Mouse (Mus musculus): ENCODE measurements around the gene Hyal3.

DNA sequence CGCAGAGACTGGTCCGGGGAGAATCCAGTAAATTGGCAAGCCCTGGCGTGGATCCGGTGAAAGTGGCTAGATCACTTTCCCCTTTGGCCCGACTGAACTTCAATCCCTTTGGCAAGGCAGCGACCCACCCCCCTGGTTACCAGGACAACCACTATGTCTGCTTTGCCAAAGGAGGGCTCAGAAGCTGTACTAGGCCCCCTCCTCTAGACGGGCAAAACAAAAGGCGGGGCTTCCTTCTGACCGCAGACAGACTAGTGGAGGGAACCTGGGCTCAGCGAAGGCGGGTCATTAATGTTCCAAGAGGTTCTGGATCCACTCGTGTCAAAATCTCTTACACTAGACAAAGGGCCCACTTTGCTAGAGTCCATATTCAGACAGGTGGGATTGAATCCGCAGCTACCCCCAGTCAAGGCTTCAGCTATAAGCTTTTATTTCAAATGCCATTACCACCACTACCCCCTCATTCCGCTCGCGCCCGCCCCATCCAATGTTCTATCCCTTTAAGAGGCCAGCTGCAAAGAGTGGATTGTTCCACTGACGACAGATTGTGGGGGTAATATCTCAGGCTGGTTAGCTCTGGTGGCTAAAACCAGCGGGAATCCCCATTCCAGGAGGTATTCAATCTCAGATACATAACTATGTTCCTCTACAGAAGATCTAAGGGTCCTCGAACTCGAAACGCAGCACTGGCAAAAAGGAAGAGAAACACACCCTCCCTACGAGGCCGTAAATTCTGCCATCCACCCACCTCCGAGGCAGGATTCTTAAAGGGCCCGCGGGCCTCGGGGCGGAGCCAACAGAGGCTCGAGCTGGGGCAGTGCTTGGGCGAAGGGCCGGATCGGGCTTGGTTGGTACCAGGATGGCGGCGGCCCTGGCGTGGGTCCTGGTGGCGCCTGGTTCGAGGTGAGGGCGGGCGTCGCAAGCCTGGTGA lies 12.0 kb upstream of the Hyal3 start:
- 0 out of 2 replicates have a peak, but pooled peaks have one; percentile 29 for TF ChIP-seq POLR2A (IDR thresholded peaks at IDR 0.05; ENCODE audit: extremely low read depth, insufficient read depth, low read length)
- no peak for TF ChIP-seq CTCF (IDR thresholded peaks at IDR 0.05; ENCODE audit: low read depth, low read length)
